Mouse (Mus musculus): Measurements from ENCODE around the gene BC067074. TPM values are rescaled to one million over a fixed set of nuclear protein-coding genes. Genes with fewer than 3 reads are reported as not detected.

The BC067074 gene
- total RNA-seq, 2 experiments from 2014 or later = 1.5 to 1.7 TPM

GRCm38 (mm10) chr13:113418632-113419031, 125.7 kb downstream of the BC067074 start:
- intact Hi-C loops (cut with DNase I) = loop anchor here (10.0 kb wide), 1 partner anchor 196 kb away; the partner anchor contains the start of gene Snx18
- DNase-seq = no peak

- DNase-seq = no peak
- intact Hi-C loops (cut with DNase I) = no loop called here
Observed at GRCm38 (mm10) chr13:113421472-113421871, 128.5 kb downstream of the BC067074 start.

GRCm38 (mm10) chr13:113423825-113424224, 130.9 kb downstream of the BC067074 start:
- DNase-seq = no peak

DNA sequence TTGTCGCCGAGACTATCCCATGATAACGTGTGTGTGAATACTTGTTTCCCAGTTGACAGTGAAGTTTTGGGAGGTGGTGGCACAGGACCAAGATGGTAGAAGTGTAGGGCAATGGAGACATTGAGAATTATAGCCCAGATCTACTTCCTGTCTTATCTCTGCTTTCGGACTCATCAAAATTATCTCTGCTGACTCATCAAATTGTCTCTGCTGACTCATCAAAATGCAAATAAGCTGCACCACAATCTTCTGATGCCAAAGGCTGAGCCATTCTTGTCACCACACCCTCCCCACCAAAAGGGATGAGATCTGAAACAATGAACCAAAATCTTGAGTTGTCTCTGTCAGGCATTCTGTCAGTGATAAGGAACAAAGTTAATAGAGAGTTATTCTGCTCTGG, 132.9 kb downstream of the BC067074 start:
- intact Hi-C loops (cut with DNase I) = no loop called here

More at GRCm38 (mm10) chr13:113423825-113424224, 130.9 kb downstream of the BC067074 start:
- intact Hi-C loops (cut with DNase I) = no loop called here

More for the DNA sequence above, 132.9 kb downstream of the BC067074 start:
- no peak for DNase-seq

Other genes starting within 250 kb of the BC067074 start
- gene Gpx8, start 246.7 kb upstream of the BC067074 start, total RNA-seq (2021) = 10 to 100 TPM; 15.7 to 17.5 TPM
- not detected for gene Gzma, start 192.2 kb upstream of the BC067074 start, total RNA-seq (2021)
- under 1 TPM; 0.48 to 0.52 TPM for gene Esm1, start 83.5 kb upstream of the BC067074 start, total RNA-seq (2021)
- gene Gzmk, start 67.3 kb upstream of the BC067074 start, total RNA-seq (2021) = not detected